Mouse (Mus musculus) heart, adult 2 months (tissue): ENCODE results near the gene Gm49711.

Experiments
- CTCF ChIP-seq: fragments of 200-600 bp; IDR thresholded peaks from 2 replicates; pipeline ENCODE4 v1.8.1; 2022; ENCODE audit warnings: antibody characterized with exemption, mild to moderate bottlenecking, moderate library complexity
- EP300 ChIP-seq: fragments of 200-500 bp; IDR thresholded peaks from 2 replicates; pipeline ENCODE4 v1.6.1; 2011; ENCODE audit warnings: low read depth, low read length, control low read depth; ENCODE audit not compliant: insufficient read depth
- POLR2A ChIP-seq: fragments of 200-500 bp; IDR thresholded peaks from 2 replicates; pipeline ENCODE4 v1.6.1; 2011; ENCODE audit warnings: mild to moderate bottlenecking, low read depth, low read length, control low read depth; ENCODE audit not compliant: insufficient read depth

DNA sequence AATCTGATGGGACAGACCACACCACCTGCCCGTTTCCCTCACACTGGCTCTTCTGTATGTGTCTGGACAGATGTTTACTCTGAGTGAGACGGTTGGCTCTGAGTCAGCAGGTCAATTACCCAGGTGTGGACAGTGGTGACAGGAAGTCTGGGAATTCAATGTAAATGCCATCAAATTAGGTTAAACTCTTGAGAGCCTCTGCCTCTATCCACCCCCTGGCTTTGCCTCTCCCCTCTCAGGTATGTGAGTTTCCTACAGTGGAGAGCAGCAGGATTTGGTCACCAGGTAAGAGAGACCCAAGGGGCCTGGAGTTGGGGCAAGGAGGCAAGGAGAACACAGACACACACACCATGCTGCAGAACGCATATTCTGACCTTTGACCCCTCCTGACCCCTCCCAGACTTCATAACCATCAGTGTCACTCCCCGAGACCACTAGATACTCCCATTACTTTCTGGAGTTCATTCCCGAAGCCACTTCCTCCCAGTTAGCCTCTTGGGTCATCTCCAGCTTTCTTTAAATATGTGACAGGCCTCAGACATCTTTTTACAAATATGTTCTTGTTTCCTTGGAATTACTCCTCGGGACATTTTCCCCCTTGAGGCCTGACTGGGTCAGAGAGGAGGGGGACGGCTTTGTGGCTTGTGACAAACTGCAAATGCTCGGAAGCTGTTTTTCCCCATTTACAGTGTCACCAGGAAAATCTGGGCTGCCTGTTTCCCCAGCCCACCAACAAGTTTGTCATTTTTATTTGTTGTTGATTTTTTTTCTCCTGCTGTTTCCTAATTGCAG is 157.7 kb downstream of the Gm49711 start:
- TF ChIP-seq POLR2A = no peak
- TF ChIP-seq EP300 = no peak
- TF ChIP-seq CTCF = no peak
